Mouse (Mus musculus): ENCODE measurements around the gene Tmem80. TPM values are rescaled to one million over a fixed set of nuclear protein-coding genes. Genes with fewer than 3 reads are reported as not detected.

Gene Tmem80
- polyA plus RNA-seq, 1 experiment from 2014 or later, result 45.0 TPM

- peaks cover 13% of the 10 kb centered on the region for H3K27me3 ChIP-seq
- no peaks in the 10 kb centered on the region for H3K4me1 ChIP-seq
- no peaks in the 10 kb centered on the region for H3K9me3 ChIP-seq
- no peaks in the 10 kb centered on the region for H3K36me3 ChIP-seq
- H3K4me2 ChIP-seq (replicated peaks), result no peak overlapping the region
- WGBS, result 80% methylated on average over 4 of the region's 4 CpGs
- H3K27ac ChIP-seq, result no peak overlapping the region
- no peak for ATAC-seq (ENCODE audit: low FRiP score, low read depth)
- no peak overlapping the region for H3K9ac ChIP-seq
- no peak overlapping the region for H3K4me3 ChIP-seq
These were observed 39.8 kb downstream of the Tmem80 start for GRCm38 (mm10) chr7:141367358-141367757.

- Histone ChIP-seq H3K4me2 (replicated peaks) (no peak overlapping the region), H3K4me3 (no peak overlapping the region), H3K27ac (no peak overlapping the region), H3K36me3 (no peaks in the 10 kb centered on the region), H3K4me1 (no peaks in the 10 kb centered on the region), H3K27me3 (no peaks in the 10 kb centered on the region), H3K9ac (no peak overlapping the region), H3K9me3 (no peaks in the 10 kb centered on the region)
- no peak for ATAC-seq (ENCODE audit: low FRiP score, low read depth)
- WGBS, result 70% methylated on average over 5 of the region's 5 CpGs
These were observed 42.4 kb downstream of the Tmem80 start for GRCm38 (mm10) chr7:141369918-141370317.

- 54% methylated on average over 6 of the region's 6 CpGs for WGBS
- H3K4me2 ChIP-seq (replicated peaks), result no peak overlapping the region
- no peak overlapping the region for H3K4me3 ChIP-seq
- no peaks in the 10 kb centered on the region for H3K9me3 ChIP-seq
- no peaks in the 10 kb centered on the region for H3K4me1 ChIP-seq
- no peaks in the 10 kb centered on the region for H3K36me3 ChIP-seq
- ATAC-seq (ENCODE audit: low FRiP score, low read depth), result no peak
- H3K27me3 ChIP-seq, result no peaks in the 10 kb centered on the region
- H3K9ac ChIP-seq, result no peak overlapping the region
- no peak overlapping the region for H3K27ac ChIP-seq
These were observed 44.5 kb downstream of the Tmem80 start for GRCm38 (mm10) chr7:141371942-141372595.

GRCm38 (mm10) chr7:141373611-141374010 lies 46.1 kb downstream of the Tmem80 start:
- Histone ChIP-seq H3K36me3 (no peaks in the 10 kb centered on the region), H3K4me1 (no peaks in the 10 kb centered on the region), H3K27ac (no peak overlapping the region), H3K9ac (no peak overlapping the region), H3K4me3 (no peak overlapping the region), H3K4me2 (replicated peaks) (no peak overlapping the region), H3K27me3 (no peaks in the 10 kb centered on the region), H3K9me3 (no peaks in the 10 kb centered on the region)
- no peak for ATAC-seq (ENCODE audit: low FRiP score, low read depth)
- WGBS, result 72% methylated on average over 6 of the region's 6 CpGs

GRCm38 (mm10) chr7:141374399-141374798 lies 46.9 kb downstream of the Tmem80 start:
- H3K27ac ChIP-seq, result no peak overlapping the region
- ATAC-seq (ENCODE audit: low FRiP score, low read depth), result no peak
- no peak overlapping the region for H3K4me3 ChIP-seq
- no peaks in the 10 kb centered on the region for H3K36me3 ChIP-seq
- no peak overlapping the region for H3K4me2 ChIP-seq (replicated peaks)
- no peaks in the 10 kb centered on the region for H3K9me3 ChIP-seq
- no peak overlapping the region for H3K9ac ChIP-seq
- H3K27me3 ChIP-seq, result no peaks in the 10 kb centered on the region
- no peaks in the 10 kb centered on the region for H3K4me1 ChIP-seq

GRCm38 (mm10) chr7:141379584-141379983 lies 52.0 kb downstream of the Tmem80 start:
- H3K4me3 ChIP-seq, result no peak overlapping the region
- H3K9me3 ChIP-seq, result no peaks in the 10 kb centered on the region
- H3K4me1 ChIP-seq, result no peaks in the 10 kb centered on the region
- no peaks in the 10 kb centered on the region for H3K36me3 ChIP-seq
- H3K27me3 ChIP-seq, result no peaks in the 10 kb centered on the region; the same call in 1 of the 2 replicates
- no peak overlapping the region for H3K4me2 ChIP-seq (replicated peaks)
- H3K9ac ChIP-seq, result no peak overlapping the region
- 23% methylated on average over 4 of the region's 4 CpGs for WGBS
- H3K27ac ChIP-seq, result no peak overlapping the region
- no peak for ATAC-seq (ENCODE audit: low FRiP score, low read depth)

- 72% methylated on average over 4 of the region's 4 CpGs for WGBS
- no peaks in the 10 kb centered on the region; the same call in 1 of the 2 replicates for H3K27me3 ChIP-seq
These were observed 53.7 kb downstream of the Tmem80 start for GRCm38 (mm10) chr7:141381068-141381835.

More at GRCm38 (mm10) chr7:141381068-141381835, 53.7 kb downstream of the Tmem80 start:
- Histone ChIP-seq H3K9me3 (no peaks in the 10 kb centered on the region), H3K9ac (no peak overlapping the region), H3K4me2 (replicated peaks) (no peak overlapping the region), H3K4me1 (no peaks in the 10 kb centered on the region), H3K4me3 (no peak overlapping the region), H3K27ac (no peak overlapping the region), H3K36me3 (no peaks in the 10 kb centered on the region)
- no peak for ATAC-seq (ENCODE audit: low FRiP score, low read depth)

Other genes with a start within 250 kb of the Tmem80 start
- gene Pkp3, start 249.5 kb upstream of the Tmem80 start, polyA plus RNA-seq (2015; fragmentation: Nextera tagmentation; extraction: Ambion mirVana), result 23.9 and 25.5 TPM in 2 replicates
- 2.7 and 3.1 TPM in 2 replicates for gene Sigirr, start 227.2 kb upstream of the Tmem80 start, polyA plus RNA-seq (2015; fragmentation: Nextera tagmentation; extraction: Ambion mirVana)
- gene Ano9, start 209.9 kb upstream of the Tmem80 start, polyA plus RNA-seq (2015; fragmentation: Nextera tagmentation; extraction: Ambion mirVana), result 1.3 and 2.1 TPM in 2 replicates
- 85.5 and 89.2 TPM in 2 replicates for gene Ptdss2, start 205.4 kb upstream of the Tmem80 start, polyA plus RNA-seq (2015; fragmentation: Nextera tagmentation; extraction: Ambion mirVana)
- 112 and 118 TPM in 2 replicates for gene Rnh1, start 154.9 kb upstream of the Tmem80 start, polyA plus RNA-seq (2015; fragmentation: Nextera tagmentation; extraction: Ambion mirVana)
- 94.5 and 97.5 TPM in 2 replicates for gene Hras, start 133.7 kb upstream of the Tmem80 start, polyA plus RNA-seq (2015; fragmentation: Nextera tagmentation; extraction: Ambion mirVana)
- 11.4 and 12.9 TPM in 2 replicates for gene Lrrc56, start 133.6 kb upstream of the Tmem80 start, polyA plus RNA-seq (2015; fragmentation: Nextera tagmentation; extraction: Ambion mirVana)
- 2.6 TPM in 2 replicates for gene Lmntd2, start 113.7 kb upstream of the Tmem80 start, polyA plus RNA-seq (2015; fragmentation: Nextera tagmentation; extraction: Ambion mirVana)
- 32.7 and 34.0 TPM in 2 replicates for gene Rassf7, start 111.9 kb upstream of the Tmem80 start, polyA plus RNA-seq (2015; fragmentation: Nextera tagmentation; extraction: Ambion mirVana)
- 87.2 and 88.0 TPM in 2 replicates for gene Phrf1, start 99.0 kb upstream of the Tmem80 start, polyA plus RNA-seq (2015; fragmentation: Nextera tagmentation; extraction: Ambion mirVana)
- gene Irf7, start 61.3 kb upstream of the Tmem80 start, polyA plus RNA-seq (2015; fragmentation: Nextera tagmentation; extraction: Ambion mirVana), result 1.8 and 2.3 TPM in 2 replicates
- 0.13 TPM in 1 of 2 replicates, not detected in the other for gene Cdhr5, start 51.0 kb upstream of the Tmem80 start, polyA plus RNA-seq (2015; fragmentation: Nextera tagmentation; extraction: Ambion mirVana)
- 12.1 and 12.8 TPM in 2 replicates for gene Sct, start 48.6 kb upstream of the Tmem80 start, polyA plus RNA-seq (2015; fragmentation: Nextera tagmentation; extraction: Ambion mirVana)
- 1.6 and 2.3 TPM in 2 replicates for gene Drd4, start 35.7 kb upstream of the Tmem80 start, polyA plus RNA-seq (2015; fragmentation: Nextera tagmentation; extraction: Ambion mirVana)
- 77.5 and 79.9 TPM in 2 replicates for gene Deaf1, start within 50 bp of the Tmem80 start, polyA plus RNA-seq (2015; fragmentation: Nextera tagmentation; extraction: Ambion mirVana)
- gene Eps8l2, start 11.1 kb downstream of the Tmem80 start, polyA plus RNA-seq (2015; fragmentation: Nextera tagmentation; extraction: Ambion mirVana), result 7.4 and 10.3 TPM in 2 replicates
- gene Taldo1, start 64.5 kb downstream of the Tmem80 start, polyA plus RNA-seq (2015; fragmentation: Nextera tagmentation; extraction: Ambion mirVana), result 266 and 280 TPM in 2 replicates
- gene Gatd1, start 86.4 kb downstream of the Tmem80 start, polyA plus RNA-seq (2015; fragmentation: Nextera tagmentation; extraction: Ambion mirVana), result 73.8 and 75.9 TPM in 2 replicates
- 5.1 and 5.2 TPM in 2 replicates for gene Cend1, start 101.8 kb downstream of the Tmem80 start, polyA plus RNA-seq (2015; fragmentation: Nextera tagmentation; extraction: Ambion mirVana)
- gene Slc25a22, start 110.2 kb downstream of the Tmem80 start, polyA plus RNA-seq (2015; fragmentation: Nextera tagmentation; extraction: Ambion mirVana), result 38.8 and 39.3 TPM in 2 replicates
- gene Pidd1, start 116.3 kb downstream of the Tmem80 start, polyA plus RNA-seq (2015; fragmentation: Nextera tagmentation; extraction: Ambion mirVana), result 11.7 and 12.0 TPM in 2 replicates
- gene Rplp2, start 119.6 kb downstream of the Tmem80 start, polyA plus RNA-seq (2015; fragmentation: Nextera tagmentation; extraction: Ambion mirVana), result 1,214 and 1,220 TPM in 2 replicates
- 13.9 and 14.7 TPM in 2 replicates for gene Pnpla2, start 127.5 kb downstream of the Tmem80 start, polyA plus RNA-seq (2015; fragmentation: Nextera tagmentation; extraction: Ambion mirVana)
- gene Cracr2b, start 133.4 kb downstream of the Tmem80 start, polyA plus RNA-seq (2015; fragmentation: Nextera tagmentation; extraction: Ambion mirVana), result 13.5 and 14.3 TPM in 2 replicates
- gene Cd151, start 139.7 kb downstream of the Tmem80 start, polyA plus RNA-seq (2015; fragmentation: Nextera tagmentation; extraction: Ambion mirVana), result 12.6 and 14.6 TPM in 2 replicates
- gene Polr2l, start 147.4 kb downstream of the Tmem80 start, polyA plus RNA-seq (2015; fragmentation: Nextera tagmentation; extraction: Ambion mirVana), result 63.4 and 64.3 TPM in 2 replicates
- 70.5 and 71.2 TPM in 2 replicates for gene Tspan4, start 147.5 kb downstream of the Tmem80 start, polyA plus RNA-seq (2015; fragmentation: Nextera tagmentation; extraction: Ambion mirVana)
- gene Chid1, start 212.1 kb downstream of the Tmem80 start, polyA plus RNA-seq (2015; fragmentation: Nextera tagmentation; extraction: Ambion mirVana), result 42.9 and 43.5 TPM in 2 replicates
- gene Ap2a2, start 234.4 kb downstream of the Tmem80 start, polyA plus RNA-seq (2015; fragmentation: Nextera tagmentation; extraction: Ambion mirVana), result 86.6 and 93.4 TPM in 2 replicates

All from limb, embryonic 13.5 days (tissue).